Mouse (Mus musculus): ENCODE data around the gene Sass6. TPM values are rescaled to one million over a fixed set of nuclear protein-coding genes. Genes with fewer than 3 reads are reported as not detected.
"Not testable (repeated sequence)": the region's sequence is repeated elsewhere in the genome, so short reads cannot be mapped to it uniquely, and the experiment has no call there.

Sass6 gene
- total RNA-seq, 2 experiments from 2014 or later: 7.9 to 10.5 TPM

DNA sequence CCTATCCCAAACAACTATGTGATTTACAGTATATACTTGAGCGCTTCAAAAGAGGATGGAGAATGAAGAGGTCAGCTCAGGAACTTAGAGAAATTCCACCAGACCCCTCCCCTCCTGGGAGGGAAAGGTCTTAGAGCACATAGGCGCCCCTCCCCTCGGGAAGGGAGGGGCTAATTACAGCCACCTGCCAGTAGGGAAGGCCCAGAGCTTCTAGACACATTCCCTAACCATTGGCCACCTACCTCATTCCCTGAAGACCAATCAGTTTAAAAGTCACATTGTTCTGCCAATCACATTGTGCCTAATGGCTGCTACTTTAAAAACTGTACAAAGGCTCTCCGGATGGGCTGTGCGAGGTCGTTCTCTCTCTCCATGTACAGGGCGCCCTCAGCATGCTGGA is 27.9 kb downstream of the Sass6 start:
- DNase-seq (ENCODE audit: extremely low spot score in 1 of 2, low spot score in 1 of 2): no peak

- DNase-seq (ENCODE audit: extremely low spot score in 1 of 2, low spot score in 1 of 2): no peak
These were observed 36.7 kb downstream of the Sass6 start for GRCm38 (mm10) chr3:116631459-116631858.

- DNase-seq (ENCODE audit: extremely low spot score in 1 of 2, low spot score in 1 of 2): no peak
These were observed 38.2 kb downstream of the Sass6 start for GRCm38 (mm10) chr3:116632971-116633370.

DNA sequence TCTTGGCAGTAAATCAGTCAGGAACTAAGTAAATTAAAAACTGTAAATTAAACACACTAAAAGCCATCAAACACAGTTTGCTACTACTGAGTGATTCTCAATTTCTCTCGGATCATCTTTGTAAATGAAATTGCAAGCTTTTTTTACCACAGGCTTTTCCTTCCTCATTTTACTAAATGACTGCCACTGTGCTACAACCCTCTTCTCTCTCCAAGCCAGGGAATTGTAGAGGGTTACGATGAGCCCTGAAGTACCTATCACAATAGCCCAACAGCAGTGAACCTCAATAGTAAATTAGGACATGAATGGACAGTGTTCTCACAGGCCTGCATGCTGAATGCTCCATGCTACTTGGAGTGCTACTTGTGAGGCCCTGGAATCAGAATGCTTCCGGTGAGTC is 39.3 kb downstream of the Sass6 start:
- DNase-seq (ENCODE audit: extremely low spot score in 1 of 2, low spot score in 1 of 2): no peak

DNA sequence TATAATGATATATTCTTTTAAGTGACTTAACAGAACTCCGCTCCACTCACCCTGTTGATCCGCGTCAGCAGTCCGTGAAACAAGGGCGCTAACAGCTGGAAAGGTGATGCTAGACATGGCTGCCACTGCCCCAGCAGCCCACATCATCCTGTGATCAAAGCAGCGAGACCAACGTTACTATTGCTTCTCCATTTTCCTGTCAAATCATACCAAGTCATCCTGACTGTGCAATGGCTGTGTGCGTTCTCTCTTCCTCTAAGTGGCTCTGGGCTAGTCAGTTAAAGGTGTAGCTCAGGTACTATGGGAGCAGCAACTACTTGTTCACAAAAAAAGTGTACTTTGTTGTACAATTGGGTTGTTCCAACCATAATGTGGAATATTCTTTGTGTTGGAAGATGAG is 40.1 kb downstream of the Sass6 start:
- DNase-seq (ENCODE audit: extremely low spot score in 1 of 2, low spot score in 1 of 2): no peak

GRCm38 (mm10) chr3:116635799-116636198 is 41.0 kb downstream of the Sass6 start:
- DNase-seq (ENCODE audit: extremely low spot score in 1 of 2, low spot score in 1 of 2): no peak

DNA sequence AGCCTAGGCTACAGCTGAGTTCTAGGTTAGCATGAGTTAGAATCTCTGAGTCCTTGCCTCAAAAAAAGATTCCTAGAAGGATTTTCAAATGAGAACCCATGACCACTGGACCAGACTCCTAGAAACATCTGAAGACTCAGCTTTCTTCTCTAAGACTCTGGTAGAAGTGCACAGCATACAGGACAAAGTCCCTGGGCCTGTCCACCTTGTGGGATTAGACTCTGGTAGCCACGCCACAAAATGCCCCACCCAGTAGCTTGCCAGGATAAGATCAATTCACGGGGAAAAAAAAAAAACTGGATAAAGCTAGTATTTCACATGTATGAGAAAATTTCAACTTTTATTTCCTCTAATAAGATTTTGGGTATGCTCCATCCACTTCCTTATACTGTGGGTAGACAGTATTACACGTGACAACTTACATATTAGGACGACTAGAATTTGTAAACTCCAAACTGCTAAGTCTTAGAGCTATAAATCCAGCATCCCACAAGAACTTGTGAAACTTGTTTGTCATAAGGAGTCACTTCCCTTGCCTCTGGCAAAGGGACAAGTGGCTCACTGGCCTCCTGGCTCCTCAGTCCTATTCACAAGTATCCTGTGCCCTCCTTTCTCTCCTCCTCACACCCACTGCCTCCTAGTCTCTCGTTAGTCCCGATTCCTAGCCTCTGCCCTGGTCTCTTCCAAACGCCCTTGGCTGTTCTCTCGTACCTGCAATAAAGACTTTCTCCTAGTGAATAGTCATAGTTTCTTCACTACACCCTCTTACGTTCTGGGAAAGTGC is 43.1 kb downstream of the Sass6 start:
- DNase-seq (ENCODE audit: extremely low spot score in 1 of 2, low spot score in 1 of 2): no peak

DNA sequence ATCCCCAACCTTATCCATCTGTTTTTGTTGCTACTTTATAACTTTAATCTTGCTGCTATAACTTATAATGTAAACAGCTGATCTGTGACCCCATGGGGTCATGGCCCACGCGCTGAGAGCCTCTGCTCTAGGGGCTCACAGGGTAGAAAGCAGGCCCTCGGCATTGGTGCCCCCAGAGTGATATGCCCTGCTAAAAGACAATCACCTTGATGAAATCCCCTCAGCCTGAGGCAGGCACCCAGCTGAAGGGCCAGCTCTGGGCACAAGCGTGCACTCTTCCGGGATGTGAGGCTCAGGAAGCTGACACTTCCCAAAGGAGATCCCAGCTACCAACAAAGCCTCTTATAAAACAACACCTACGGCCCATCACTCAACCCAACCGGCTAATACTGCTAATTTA is 43.8 kb downstream of the Sass6 start:
- no peak for DNase-seq (ENCODE audit: extremely low spot score in 1 of 2, low spot score in 1 of 2)

DNA sequence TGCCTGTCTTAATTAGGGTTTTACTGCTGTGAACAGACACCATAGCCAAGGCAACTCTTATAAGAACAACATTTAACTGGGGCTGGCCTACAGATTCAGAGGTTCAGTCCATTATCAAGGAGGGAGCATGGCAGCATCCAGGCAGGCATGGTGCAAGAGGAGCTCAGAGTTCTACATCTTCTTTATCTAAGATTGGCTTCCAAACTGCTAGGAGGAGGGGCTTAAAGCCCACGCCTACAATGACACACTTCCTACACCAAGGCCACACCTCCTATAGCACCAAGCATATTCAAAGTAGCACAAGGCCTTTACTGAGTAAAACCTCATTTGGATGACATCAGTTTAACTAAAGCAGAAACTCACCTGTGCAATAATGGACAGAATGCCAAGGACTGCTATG is 45.2 kb downstream of the Sass6 start:
- DNase-seq (ENCODE audit: extremely low spot score in 1 of 2, low spot score in 1 of 2): no peak

DNA sequence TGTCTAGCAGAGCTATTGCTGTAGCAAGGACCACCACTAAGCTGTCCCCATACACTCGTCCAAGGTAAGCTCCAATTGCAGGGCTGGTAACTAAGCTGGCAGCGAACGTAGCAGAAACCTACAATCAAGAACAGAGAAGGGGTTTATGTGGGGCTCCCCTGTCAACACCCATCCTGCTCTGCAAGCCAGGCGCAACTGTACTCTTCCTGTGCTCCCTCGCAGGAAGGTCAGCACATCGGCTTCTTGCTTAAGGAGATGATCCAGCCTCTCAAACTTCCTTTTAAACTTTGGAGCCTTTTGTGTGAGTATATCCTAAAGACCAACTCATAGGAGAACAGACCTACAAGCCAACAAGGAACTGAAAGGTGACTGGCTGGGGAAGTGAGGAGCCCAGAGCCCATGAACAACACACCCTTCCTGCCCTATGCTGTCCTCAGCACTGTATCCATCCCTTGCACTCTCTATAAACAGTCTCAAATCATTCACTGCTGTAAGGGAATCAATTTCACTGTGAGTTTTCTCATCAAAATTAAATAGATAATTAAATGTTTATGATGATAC is 47.1 kb downstream of the Sass6 start:
- no peak for DNase-seq (ENCODE audit: extremely low spot score in 1 of 2, low spot score in 1 of 2)

GRCm38 (mm10) chr3:116642373-116642772 is 47.6 kb downstream of the Sass6 start:
- no peak for DNase-seq (ENCODE audit: extremely low spot score in 1 of 2, low spot score in 1 of 2)

- DNase-seq (ENCODE audit: extremely low spot score in 1 of 2, low spot score in 1 of 2): no peak
These were observed 51.6 kb downstream of the Sass6 start for GRCm38 (mm10) chr3:116646387-116646786.

DNA sequence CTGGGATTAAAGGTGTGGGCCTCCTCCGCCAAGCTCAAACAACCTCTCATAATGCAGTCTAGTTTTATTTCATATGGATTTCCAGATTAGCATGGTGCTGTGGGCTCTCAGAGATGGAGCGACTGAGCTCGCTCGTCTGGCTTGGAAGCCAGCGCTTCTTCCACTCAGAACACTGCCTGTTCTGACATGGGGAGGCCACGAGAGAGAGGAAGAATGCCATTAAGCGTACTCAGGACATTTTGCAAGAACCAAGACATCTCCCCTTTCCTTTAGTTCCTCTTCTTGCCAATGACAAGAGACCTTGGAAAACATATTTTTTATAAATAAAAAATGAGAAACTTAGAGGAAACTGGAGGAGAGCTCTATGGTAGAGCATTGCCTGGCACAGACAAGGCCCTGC is 54.0 kb downstream of the Sass6 start:
- no peak for DNase-seq (ENCODE audit: extremely low spot score in 1 of 2, low spot score in 1 of 2)

DNA sequence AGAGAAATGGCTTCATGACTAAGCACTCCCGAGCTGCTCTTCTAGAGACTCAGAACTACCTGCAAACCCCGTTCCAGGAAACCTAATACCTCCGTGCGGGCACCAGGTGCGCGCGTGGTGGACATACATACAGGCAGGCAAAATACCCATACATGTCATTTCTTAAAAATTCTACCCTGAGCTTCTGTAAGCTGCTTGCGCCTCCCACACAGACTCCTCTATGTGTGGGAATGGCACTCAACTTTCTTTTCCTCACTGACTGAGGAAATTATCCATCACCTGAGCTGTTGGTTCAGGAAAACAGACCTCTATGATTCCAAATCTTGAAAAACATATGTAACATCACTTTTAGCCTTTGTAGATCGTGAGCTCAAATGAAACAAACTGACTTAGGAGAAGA is 55.9 kb downstream of the Sass6 start:
- no peak for DNase-seq (ENCODE audit: extremely low spot score in 1 of 2, low spot score in 1 of 2)

DNA sequence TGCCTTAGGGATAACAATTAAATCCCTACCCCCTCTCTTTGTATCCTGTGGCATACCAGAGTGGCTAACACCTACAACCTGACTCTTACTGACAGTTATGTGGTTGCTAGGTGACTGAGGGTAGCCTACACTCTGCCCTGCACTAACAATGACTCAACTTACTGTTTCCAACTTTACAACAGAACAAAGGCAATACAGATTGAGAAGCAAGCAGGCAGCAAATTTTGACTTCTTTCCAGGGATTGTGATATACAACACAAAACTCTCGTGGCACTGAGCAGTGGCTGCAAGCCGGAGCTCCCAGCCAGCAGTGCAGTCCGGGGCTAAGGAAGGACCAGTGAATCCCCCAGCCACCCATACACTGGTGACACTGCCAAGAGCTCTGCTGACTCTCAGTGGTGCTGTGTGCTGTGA is 57.3 kb downstream of the Sass6 start:
- no peak for DNase-seq (ENCODE audit: extremely low spot score in 1 of 2, low spot score in 1 of 2)

DNA sequence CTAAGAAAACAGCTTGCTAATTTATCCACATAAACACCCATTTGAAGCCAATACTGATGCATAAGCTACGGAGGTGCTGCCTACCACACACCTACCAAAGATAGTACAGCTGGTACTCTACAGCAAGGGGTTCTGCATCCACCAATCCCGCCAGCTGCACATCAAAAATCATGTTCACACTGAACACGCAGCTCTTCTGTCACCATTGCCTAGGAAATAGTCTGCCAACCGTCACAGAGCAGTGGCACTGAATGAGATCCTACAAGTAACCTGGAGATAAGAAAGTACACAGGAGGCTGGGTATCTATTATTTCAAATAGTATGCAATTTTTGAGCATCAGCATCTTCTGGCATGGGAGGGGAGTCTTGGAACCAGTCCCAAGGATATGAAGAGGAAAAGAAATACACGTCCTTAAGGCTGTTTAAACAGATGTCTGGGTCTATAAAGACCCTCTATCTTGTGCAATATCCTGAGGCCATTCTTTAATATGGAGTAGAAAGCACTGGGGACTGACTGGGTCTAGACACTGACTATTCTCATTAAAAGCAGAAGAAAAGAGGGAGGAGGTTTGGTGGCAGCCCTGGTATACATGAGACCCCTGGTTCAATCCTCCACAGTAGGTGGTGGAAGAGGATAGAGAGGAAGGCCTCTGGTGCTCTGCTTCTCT is 58.6 kb downstream of the Sass6 start:
- DNase-seq (ENCODE audit: extremely low spot score in 1 of 2, low spot score in 1 of 2): no peak

GRCm38 (mm10) chr3:116654051-116654450 is 59.3 kb downstream of the Sass6 start:
- DNase-seq (ENCODE audit: extremely low spot score in 1 of 2, low spot score in 1 of 2): not testable (repeated sequence)

DNA sequence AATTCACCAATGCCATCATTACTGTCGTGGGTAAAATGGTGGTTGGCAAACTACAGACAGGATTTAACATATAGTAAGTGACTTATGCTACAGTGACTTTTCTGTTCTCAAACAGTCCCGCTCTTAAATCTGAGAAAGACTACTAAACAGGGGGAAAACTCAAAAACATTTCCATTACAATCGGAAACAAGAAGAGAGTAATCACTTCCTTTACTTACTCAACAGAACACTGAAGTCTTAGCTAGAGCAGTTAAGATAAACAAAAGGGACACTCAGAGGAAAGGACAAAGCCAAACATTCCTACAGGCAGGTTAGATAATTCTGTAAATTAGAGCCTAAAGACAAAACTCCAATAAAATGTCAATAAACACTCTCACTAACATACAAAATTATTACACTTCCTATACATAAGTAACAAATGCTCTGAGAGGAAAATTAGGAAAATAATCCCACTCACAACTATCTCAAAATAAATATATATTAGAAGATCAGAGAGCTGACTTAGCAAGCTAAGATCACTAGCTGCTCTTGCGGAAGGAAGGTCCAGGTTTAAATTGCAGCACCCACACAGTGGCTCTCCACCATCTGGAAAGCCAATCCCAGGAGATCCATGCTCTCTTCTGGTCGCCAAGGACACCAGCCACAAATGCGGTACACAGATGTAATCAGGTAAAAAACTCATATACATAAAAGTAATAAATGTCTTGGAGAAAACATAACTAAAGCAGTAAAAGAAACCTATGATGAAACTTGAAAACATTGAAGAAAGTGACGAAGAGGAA is 61.6 kb downstream of the Sass6 start:
- DNase-seq (ENCODE audit: extremely low spot score in 1 of 2, low spot score in 1 of 2): no peak

- no peak for DNase-seq (ENCODE audit: extremely low spot score in 1 of 2, low spot score in 1 of 2)
These were observed 64.3 kb downstream of the Sass6 start for GRCm38 (mm10) chr3:116658928-116659565.

DNA sequence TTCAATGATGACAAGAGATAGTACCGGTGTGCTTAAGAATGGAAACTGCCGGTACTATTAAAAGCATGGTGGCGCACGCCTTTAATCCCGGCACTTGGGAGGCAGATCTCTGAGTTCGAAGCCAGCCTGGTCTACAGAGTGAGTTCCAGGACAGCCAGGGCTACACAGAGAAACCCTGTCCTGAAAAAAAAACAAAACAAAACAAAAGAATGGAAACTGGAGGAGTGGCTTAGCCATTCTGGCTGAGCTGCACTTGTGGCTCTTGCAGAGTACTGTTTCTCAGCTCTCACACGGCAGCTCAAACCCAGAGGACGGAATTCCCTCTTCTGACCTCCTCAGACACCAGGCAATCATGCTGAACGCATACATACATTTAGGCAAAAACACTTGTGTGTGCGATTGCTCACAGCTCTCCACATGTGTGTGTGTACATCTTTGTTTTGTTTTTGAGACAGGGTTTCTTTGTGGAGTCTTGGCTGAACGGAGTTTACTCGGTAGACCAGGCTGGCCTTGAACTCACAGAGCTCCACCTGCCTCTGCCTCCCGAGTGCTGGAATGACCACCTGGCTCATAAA is 65.2 kb downstream of the Sass6 start:
- DNase-seq (ENCODE audit: extremely low spot score in 1 of 2, low spot score in 1 of 2): no peak
